Mouse (Mus musculus) lung, postnatal 0 days (tissue): ENCODE results near the gene Rgs7. TPM values are rescaled to one million over a fixed set of nuclear protein-coding genes. Genes with fewer than 3 reads are reported as not detected.

Experiments
- ATAC-seq: fragments of 200-750 bp; cut with Nextera tagmentation; 2 replicates; pipeline ENCODE4 v1.8.0; 2017; ENCODE audit warnings: moderate library complexity
- DNase-seq: peaks from one replicate; pipeline ENCODE4 v3.0.0-alpha.2; 2016; ENCODE audit warnings: low spot score
- H3K27ac ChIP-seq: fragments of 300-500 bp; sonication (generic); 2 replicates; pipeline ENCODE4 v1.5.1; 2014; ENCODE audit warnings: antibody characterized with exemption, mild to moderate bottlenecking, low read length, mixed read lengths
- H3K27me3 ChIP-seq: fragments of 300-500 bp; sonication (generic); replicated peaks from 2 replicates; pipeline ENCODE4 v1.6.1; 2014; ENCODE audit warnings: low read length, mixed read lengths; ENCODE audit not compliant: insufficient read depth
- H3K36me3 ChIP-seq: fragments of 300-500 bp; sonication (generic); 2 replicates; pipeline ENCODE4 v1.6.1; 2014; ENCODE audit warnings: low read length, mixed read lengths; ENCODE audit not compliant: insufficient read depth
- H3K4me1 ChIP-seq: fragments of 300-500 bp; sonication (generic); 2 replicates; pipeline ENCODE4 v1.6.1; 2014; ENCODE audit warnings: antibody characterized with exemption, low read depth, low read length, mixed read lengths; ENCODE audit not compliant: insufficient read depth
- H3K4me2 ChIP-seq: fragments of 300-500 bp; sonication (generic); replicated peaks from 2 replicates; pipeline ENCODE4 v1.6.1; 2014; ENCODE audit warnings: low read depth, mild to moderate bottlenecking, low read length, moderate library complexity, mixed read lengths
- H3K4me3 ChIP-seq: fragments of 300-500 bp; sonication (generic); 2 replicates; pipeline ENCODE4 v1.5.1; 2014; ENCODE audit warnings: low read depth, low read length
- H3K9ac ChIP-seq: fragments of 300-500 bp; sonication (generic); replicated peaks from 2 replicates; pipeline ENCODE4 v1.6.1; 2014; ENCODE audit warnings: low read depth, mild to moderate bottlenecking
- H3K9me3 ChIP-seq: fragments of 300-500 bp; sonication (generic); 2 replicates; pipeline ENCODE4 v1.6.1; 2016; ENCODE audit warnings: low read length, mixed read lengths
- CTCF ChIP-seq: IDR thresholded peaks from 2 replicates; pipeline ENCODE4 v1.5.1; 2016; ENCODE audit warnings: antibody characterized with exemption, mild to moderate bottlenecking
- EP300 ChIP-seq: IDR thresholded peaks from 2 replicates; pipeline ENCODE4 v1.6.1; 2016; ENCODE audit warnings: antibody characterized with exemption, mild to moderate bottlenecking, control low read depth
- WGBS: fragments of 180-500 bp; shearing (Covaris S2); extraction: QIAGEN DNeasy Blood & Tissue Kit; methylation state at CpG from one replicate; pipeline ENCODE4 v1.1.7; 2014; 5-methylcytosine and 5-hydroxymethylcytosine counted together
- polyA plus RNA-seq: library from polyadenylated mRNA; unstranded; fragments of >200 nt; fragmentation: Nextera tagmentation; extraction: Ambion mirVana; gene quantifications from 2 replicates; pipeline ENCODE4 v1.2.1, GENCODE M21; 2015

Gene Rgs7
- polyA plus RNA-seq, 1 experiment from 2014 or later = 0.20 TPM

DNA sequence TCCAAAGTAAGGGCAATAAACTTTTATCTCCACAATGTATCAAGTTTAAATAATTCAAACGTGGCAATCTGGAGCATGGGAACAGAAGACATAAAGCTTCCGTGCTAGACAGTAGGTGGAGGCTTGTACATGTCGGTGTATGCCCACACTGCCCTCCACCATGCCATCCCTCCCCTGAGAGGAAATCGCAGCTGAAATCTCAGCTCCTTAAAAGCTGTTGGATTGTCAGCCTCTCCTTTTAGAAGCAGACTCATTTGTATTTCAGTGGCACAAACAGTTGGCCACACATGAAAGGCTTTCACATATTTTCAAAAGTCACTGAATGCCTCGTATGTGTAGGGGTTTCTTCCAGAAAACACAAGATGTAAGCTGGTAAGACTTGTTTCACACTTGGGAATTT is 304.1 kb downstream of the Rgs7 start:
- Histone ChIP-seq H3K4me2 (no peak overlapping the region), H3K4me1 (no peaks in the 10 kb centered on the region), H3K27me3 (no peaks in the 10 kb centered on the region), H3K4me3 (no peak overlapping the region), H3K9ac (no peak overlapping the region), H3K36me3 (no peaks in the 10 kb centered on the region), H3K9me3 (no peaks in the 10 kb centered on the region), H3K27ac (no peak overlapping the region)
- TF ChIP-seq CTCF = no peak
- no peak for TF ChIP-seq EP300
- 71% methylated on average over 5 of the region's 5 CpGs for WGBS
- DNase-seq = no peak
- ATAC-seq = no peak

- Histone ChIP-seq H3K27me3 (no peaks in the 10 kb centered on the region), H3K4me1 (no peaks in the 10 kb centered on the region), H3K9me3 (no peaks in the 10 kb centered on the region), H3K4me3 (no peak overlapping the region), H3K9ac (no peak overlapping the region), H3K27ac (no peak overlapping the region), H3K4me2 (no peak overlapping the region), H3K36me3 (no peaks in the 10 kb centered on the region)
- WGBS = 84% methylated on average over 2 of the region's 2 CpGs
- no peak for TF ChIP-seq CTCF
- no peak for TF ChIP-seq EP300
- no peak for ATAC-seq
- DNase-seq = no peak
These were observed 307.1 kb downstream of the Rgs7 start for GRCm38 (mm10) chr1:175185211-175185610.

DNA sequence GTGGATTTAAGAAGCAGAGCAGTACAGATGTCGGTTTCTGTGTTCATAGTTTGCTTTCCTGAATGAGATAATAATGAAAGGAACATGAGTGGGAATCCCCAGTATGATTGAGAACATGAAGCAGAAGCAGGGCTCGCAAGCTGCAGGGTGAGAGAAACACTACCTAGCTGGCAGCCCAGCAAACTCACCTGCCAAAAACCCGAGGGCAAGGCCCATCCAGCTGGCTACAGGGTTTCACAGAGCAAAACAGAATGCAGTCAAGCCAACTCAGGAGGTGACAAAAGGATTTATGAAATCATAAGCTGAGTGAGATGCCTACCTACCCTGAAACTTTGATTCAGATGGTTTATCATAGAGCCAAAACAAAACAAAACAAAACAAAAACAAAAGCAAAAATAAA is 307.6 kb downstream of the Rgs7 start:
- Histone ChIP-seq H3K9me3 (no peaks in the 10 kb centered on the region), H3K4me2 (no peak overlapping the region), H3K27ac (no peak overlapping the region), H3K27me3 (no peaks in the 10 kb centered on the region), H3K4me1 (no peaks in the 10 kb centered on the region), H3K36me3 (no peaks in the 10 kb centered on the region), H3K9ac (no peak overlapping the region), H3K4me3 (no peak overlapping the region)
- ATAC-seq (no peak), DNase-seq (no peak)
- 56% methylated on average over 3 of the region's 3 CpGs for WGBS
- TF ChIP-seq EP300 (no peak), CTCF (no peak)

- H3K4me3 ChIP-seq = no peak overlapping the region
- H3K27me3 ChIP-seq = no peaks in the 10 kb centered on the region
These were observed 313.6 kb downstream of the Rgs7 start for GRCm38 (mm10) chr1:175178733-175179132.

DNA sequence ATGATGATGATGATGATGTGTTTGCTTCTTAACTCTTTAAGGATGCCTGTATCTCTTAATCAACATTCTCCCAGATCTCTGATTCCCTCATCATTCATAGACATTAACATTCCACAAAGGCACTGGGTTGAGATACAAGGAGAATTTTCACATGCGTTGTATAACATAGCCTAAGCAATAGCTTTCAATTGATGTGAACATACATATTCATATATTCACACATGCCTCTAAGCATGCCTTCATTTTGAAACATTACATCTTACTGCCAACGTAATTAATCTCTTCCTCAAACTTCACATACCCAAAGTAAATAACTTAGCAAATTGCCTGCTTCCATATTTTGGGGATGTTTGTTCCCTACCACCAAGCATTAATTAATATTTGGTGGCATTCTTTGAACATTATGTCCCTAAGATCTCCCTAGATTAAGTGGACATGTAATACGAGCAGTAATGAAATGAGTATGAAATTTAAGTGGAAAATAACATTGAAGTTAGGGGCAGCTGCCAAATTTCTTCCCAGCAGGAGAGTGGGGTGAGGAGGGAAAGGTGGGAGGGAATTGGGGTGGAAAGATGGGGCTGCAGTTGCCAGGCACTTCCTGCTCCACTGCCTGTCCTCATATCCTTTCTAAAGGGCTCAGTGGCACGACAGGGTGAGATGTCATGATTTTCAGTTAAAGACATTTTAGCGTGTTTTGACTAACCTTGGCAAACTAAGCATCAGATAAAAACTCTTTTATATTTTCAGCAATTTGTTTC is 317.2 kb downstream of the Rgs7 start:
- DNase-seq (no peak), ATAC-seq (no peak)
- H3K36me3 ChIP-seq = no peaks in the 10 kb centered on the region
- TF ChIP-seq CTCF (no peak), EP300 (no peak)
- H3K4me2 ChIP-seq = no peak overlapping the region
- H3K27ac ChIP-seq = no peak overlapping the region
- no peaks in the 10 kb centered on the region for H3K27me3 ChIP-seq
- H3K9ac ChIP-seq = no peak overlapping the region
- no peak overlapping the region for H3K4me3 ChIP-seq
- 50% methylated on average over 5 of the region's 5 CpGs for WGBS
- no peaks in the 10 kb centered on the region for H3K9me3 ChIP-seq
- no peaks in the 10 kb centered on the region for H3K4me1 ChIP-seq

More at GRCm38 (mm10) chr1:175178733-175179132, 313.6 kb downstream of the Rgs7 start:
- 84% methylated on average over 1 of the region's 1 CpGs for WGBS
- TF ChIP-seq CTCF (no peak), EP300 (no peak)
- Histone ChIP-seq H3K36me3 (no peaks in the 10 kb centered on the region), H3K27ac (no peak overlapping the region), H3K9ac (no peak overlapping the region), H3K9me3 (no peaks in the 10 kb centered on the region), H3K4me2 (no peak overlapping the region), H3K4me1 (no peaks in the 10 kb centered on the region)
- DNase-seq = no peak
- no peak for ATAC-seq

GRCm38 (mm10) chr1:175155469-175155868 is 336.8 kb downstream of the Rgs7 start:
- ATAC-seq (no peak), DNase-seq (no peak)
- TF ChIP-seq EP300 (no peak), CTCF (no peak)
- Histone ChIP-seq H3K4me3 (no peak overlapping the region), H3K4me1 (no peaks in the 10 kb centered on the region), H3K27ac (no peak overlapping the region), H3K27me3 (no peaks in the 10 kb centered on the region), H3K9me3 (no peaks in the 10 kb centered on the region), H3K4me2 (no peak overlapping the region), H3K9ac (no peak overlapping the region), H3K36me3 (no peaks in the 10 kb centered on the region)
- WGBS = 57% methylated on average over 1 of the region's 1 CpGs

- TF ChIP-seq CTCF (no peak), EP300 (no peak)
- Histone ChIP-seq H3K36me3 (no peaks in the 10 kb centered on the region), H3K4me1 (no peaks in the 10 kb centered on the region), H3K4me2 (no peak overlapping the region), H3K27me3 (no peaks in the 10 kb centered on the region), H3K4me3 (no peak overlapping the region), H3K27ac (no peak overlapping the region), H3K9me3 (no peaks in the 10 kb centered on the region), H3K9ac (no peak overlapping the region)
- no peak for ATAC-seq
- DNase-seq = no peak
- 69% methylated on average over 4 of the region's 4 CpGs for WGBS
These were observed 349.2 kb downstream of the Rgs7 start for GRCm38 (mm10) chr1:175143051-175143450.
